Mouse (Mus musculus): Measurements from ENCODE around the gene Naa80.

The Naa80 gene

DNA sequence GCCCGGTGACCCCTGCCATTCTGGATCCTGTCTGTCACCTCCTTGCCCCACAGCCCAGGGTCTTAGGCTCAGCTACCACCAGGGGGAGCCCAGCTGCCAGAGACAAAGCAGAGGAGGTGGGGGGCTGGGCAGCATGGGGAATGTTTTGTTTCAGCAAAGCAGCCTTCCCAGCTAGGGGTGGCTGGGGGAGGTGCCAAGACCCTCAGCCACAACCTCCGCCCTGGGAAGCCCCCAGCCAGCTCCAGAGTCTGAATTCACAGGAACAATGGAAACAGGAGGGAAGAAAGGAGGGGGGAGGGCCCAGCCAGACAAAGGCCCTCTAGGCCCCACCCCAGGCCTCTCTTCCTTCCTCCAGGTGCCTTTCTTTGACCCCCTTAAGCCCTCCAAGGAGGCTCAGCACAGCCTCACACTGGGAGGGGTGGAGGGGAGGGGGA lies 48.2 kb downstream of the Naa80 start:
- peaks cover 23% of the 10 kb centered on the region for H3K36me3 ChIP-seq (ENCODE audit: insufficient read depth, low read length)
- TF ChIP-seq CTCF (conservative IDR thresholded peaks at IDR 0.05; ENCODE audit: low read length): peak; percentile 83
- no peak for TF ChIP-seq POU5F1 (IDR thresholded peaks at IDR 0.05; ENCODE audit: borderline replicate concordance, low read length)
- no peak for TF ChIP-seq NANOG (IDR thresholded peaks at IDR 0.05; ENCODE audit: borderline replicate concordance, low read length)
- peaks cover 6% of the 10 kb centered on the region for H3K27me3 ChIP-seq (ENCODE audit: insufficient read depth, low read length)
- H3K4me3 ChIP-seq (replicated peaks; ENCODE audit: low read length): peak overlapping the region; percentile 68
- peaks cover 89% of the 10 kb centered on the region for H3K4me1 ChIP-seq (replicated peaks; ENCODE audit: low read depth, low read length)
- H3K9me3 ChIP-seq (ENCODE audit: low read length): no peaks in the 10 kb centered on the region

DNA sequence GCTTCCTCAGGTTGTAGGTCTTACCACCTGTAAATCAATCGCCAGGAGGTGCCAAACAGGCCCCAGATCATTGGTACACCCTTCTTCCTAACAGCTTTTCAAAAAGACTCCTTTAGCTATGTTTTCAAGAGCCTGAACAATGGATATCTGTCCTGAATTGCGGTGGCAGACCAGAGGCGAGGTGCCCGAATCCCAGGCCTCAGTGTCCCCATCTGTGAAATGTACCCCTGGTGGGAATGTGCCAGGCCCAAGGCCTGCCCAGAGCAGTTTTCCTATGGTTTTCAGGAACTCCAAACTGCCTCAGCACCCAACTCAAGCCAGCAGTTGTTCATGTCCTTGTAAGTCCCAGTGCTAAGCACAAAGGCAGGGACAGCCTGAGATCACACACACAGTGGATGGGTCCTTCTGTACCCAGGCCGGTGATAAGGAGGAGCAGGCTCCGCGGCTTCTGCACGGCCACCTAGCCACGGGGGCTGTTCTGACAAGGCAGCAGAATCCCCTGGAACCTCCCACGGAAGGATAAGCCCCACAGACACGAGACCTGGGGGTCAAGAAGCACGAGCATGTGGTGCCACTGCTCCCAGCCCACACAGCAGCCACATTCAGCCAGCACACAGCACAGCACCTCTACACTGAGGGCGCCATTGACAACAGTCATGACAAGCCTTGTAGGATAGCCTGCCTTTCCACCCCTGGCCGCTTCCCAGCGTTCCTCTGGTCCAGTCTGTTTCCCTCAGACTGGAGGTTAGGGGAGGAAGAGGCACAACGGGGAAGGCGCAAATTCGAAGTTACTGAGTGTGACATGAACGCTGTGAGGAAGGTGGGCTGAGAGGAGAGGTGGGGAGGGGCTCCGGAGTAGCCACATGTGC lies 48.9 kb downstream of the Naa80 start:
- no peak for TF ChIP-seq POU5F1 (IDR thresholded peaks at IDR 0.05; ENCODE audit: borderline replicate concordance, low read length)
- no peak for TF ChIP-seq NANOG (IDR thresholded peaks at IDR 0.05; ENCODE audit: borderline replicate concordance, low read length)
- no peak for TF ChIP-seq CTCF (conservative IDR thresholded peaks at IDR 0.05; ENCODE audit: low read length)
- H3K4me1 ChIP-seq (replicated peaks; ENCODE audit: low read depth, low read length): peaks cover 92% of the 10 kb centered on the region
- H3K4me3 ChIP-seq (replicated peaks; ENCODE audit: low read length): peak overlapping the region; percentile 68
- peaks cover 13% of the 10 kb centered on the region for H3K27me3 ChIP-seq (ENCODE audit: insufficient read depth, low read length)
- no peaks in the 10 kb centered on the region for H3K9me3 ChIP-seq (ENCODE audit: low read length)
- peaks cover 25% of the 10 kb centered on the region for H3K36me3 ChIP-seq (ENCODE audit: insufficient read depth, low read length)

DNA sequence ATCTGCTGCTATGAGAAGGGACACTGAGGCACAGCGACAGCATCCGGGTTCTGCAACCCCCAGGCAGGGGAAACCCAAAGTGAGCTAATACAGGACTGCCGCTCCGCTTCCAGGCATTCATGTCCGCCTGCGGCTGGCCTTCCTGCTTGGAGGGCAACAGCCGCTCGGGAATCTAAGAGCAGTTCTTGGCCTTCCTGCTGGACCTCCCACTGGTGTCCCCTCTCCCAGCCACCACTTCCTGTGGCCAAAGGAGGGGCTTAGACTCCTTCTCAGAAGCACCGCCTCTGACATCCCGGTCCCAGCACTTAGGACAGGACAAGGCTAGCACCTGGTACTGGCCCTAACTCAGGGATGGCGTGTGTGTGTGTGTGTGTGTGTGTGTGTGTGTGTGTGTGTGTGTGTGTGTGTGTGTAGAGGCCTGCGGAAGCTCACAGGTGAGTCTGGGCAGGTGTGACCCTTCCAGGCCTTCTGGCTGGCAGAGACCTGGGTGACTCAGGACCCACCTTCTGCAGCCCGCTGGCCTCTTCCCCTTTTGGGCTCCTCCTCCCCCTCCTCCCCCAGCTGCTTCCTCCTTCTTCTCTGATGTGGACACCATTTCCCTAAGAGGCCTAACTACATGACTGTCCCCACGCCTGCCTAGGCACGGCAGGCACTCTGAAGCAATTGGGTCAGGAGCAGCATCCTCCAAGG lies 50.2 kb downstream of the Naa80 start:
- TF ChIP-seq NANOG (IDR thresholded peaks at IDR 0.05; ENCODE audit: borderline replicate concordance, low read length) (no peak), CTCF (conservative IDR thresholded peaks at IDR 0.05; ENCODE audit: low read length) (no peak), POU5F1 (IDR thresholded peaks at IDR 0.05; ENCODE audit: borderline replicate concordance, low read length) (no peak)
- H3K27me3 ChIP-seq (ENCODE audit: insufficient read depth, low read length): peaks cover 19% of the 10 kb centered on the region
- H3K36me3 ChIP-seq (ENCODE audit: insufficient read depth, low read length): peaks cover 21% of the 10 kb centered on the region
- H3K4me1 ChIP-seq (replicated peaks; ENCODE audit: low read depth, low read length): peaks cover 95% of the 10 kb centered on the region
- H3K9me3 ChIP-seq (ENCODE audit: low read length): no peaks in the 10 kb centered on the region
- peak overlapping the region; percentile 68 for H3K4me3 ChIP-seq (replicated peaks; ENCODE audit: low read length)

DNA sequence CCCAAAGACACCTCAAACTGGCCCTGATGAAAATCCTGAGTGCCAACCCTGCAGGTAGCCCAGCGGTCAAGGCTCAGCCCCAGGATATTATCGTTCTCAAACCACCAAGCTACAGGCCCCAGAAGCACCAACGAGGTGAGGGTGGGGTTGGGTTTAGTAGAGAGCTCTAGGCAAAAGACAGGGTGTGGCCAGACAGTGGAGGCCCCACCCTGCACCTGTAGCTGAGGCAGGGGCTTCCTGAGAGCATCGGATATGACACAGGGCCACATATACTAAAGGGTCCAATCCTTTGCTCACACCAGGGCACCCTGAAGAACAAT lies 50.7 kb downstream of the Naa80 start:
- Histone ChIP-seq H3K36me3 (ENCODE audit: insufficient read depth, low read length) (peaks cover 19% of the 10 kb centered on the region), H3K4me1 (replicated peaks; ENCODE audit: low read depth, low read length) (peaks cover 95% of the 10 kb centered on the region)
- TF ChIP-seq NANOG (IDR thresholded peaks at IDR 0.05; ENCODE audit: borderline replicate concordance, low read length) (no peak), CTCF (conservative IDR thresholded peaks at IDR 0.05; ENCODE audit: low read length) (no peak), POU5F1 (IDR thresholded peaks at IDR 0.05; ENCODE audit: borderline replicate concordance, low read length) (no peak)

DNA sequence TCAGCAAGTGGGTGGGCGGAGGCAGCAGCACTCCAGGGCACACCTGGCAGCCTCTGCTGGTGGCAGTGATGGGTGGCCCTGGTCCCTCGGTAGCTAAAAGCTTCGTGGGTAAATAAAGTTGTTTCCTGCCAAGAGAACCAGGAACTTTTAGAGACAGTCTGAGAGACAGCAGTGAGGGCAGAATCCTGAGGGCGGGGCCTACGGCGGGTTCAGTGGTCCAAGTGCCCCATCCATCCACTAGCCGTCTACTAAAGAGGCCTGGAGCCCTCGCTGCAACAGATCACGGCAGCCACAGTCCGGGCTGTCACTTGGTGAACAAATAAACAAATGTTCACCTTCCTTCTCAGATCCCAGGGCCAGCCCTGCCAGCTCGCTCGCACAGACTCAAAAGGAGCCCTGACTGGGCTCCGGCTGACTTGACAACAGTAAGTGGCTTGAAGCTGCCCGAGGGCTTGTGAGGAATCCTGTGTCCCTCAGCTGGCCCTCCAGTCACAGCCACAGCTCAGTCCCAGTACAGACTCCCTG lies 51.3 kb downstream of the Naa80 start:
- Histone ChIP-seq H3K4me1 (replicated peaks; ENCODE audit: low read depth, low read length) (peaks cover 93% of the 10 kb centered on the region), H3K36me3 (ENCODE audit: insufficient read depth, low read length) (peaks cover 19% of the 10 kb centered on the region), H3K27me3 (ENCODE audit: insufficient read depth, low read length) (peaks cover 24% of the 10 kb centered on the region), H3K9me3 (ENCODE audit: low read length) (no peaks in the 10 kb centered on the region), H3K4me3 (replicated peaks; ENCODE audit: low read length) (peak overlapping the region; percentile 68)
- TF ChIP-seq POU5F1 (IDR thresholded peaks at IDR 0.05; ENCODE audit: borderline replicate concordance, low read length) (no peak), NANOG (IDR thresholded peaks at IDR 0.05; ENCODE audit: borderline replicate concordance, low read length) (no peak), CTCF (conservative IDR thresholded peaks at IDR 0.05; ENCODE audit: low read length) (no peak)

More for the DNA sequence above, 50.7 kb downstream of the Naa80 start:
- Histone ChIP-seq H3K4me3 (replicated peaks; ENCODE audit: low read length) (peak overlapping the region; percentile 68), H3K27me3 (ENCODE audit: insufficient read depth, low read length) (peaks cover 22% of the 10 kb centered on the region), H3K9me3 (ENCODE audit: low read length) (no peaks in the 10 kb centered on the region)

DNA sequence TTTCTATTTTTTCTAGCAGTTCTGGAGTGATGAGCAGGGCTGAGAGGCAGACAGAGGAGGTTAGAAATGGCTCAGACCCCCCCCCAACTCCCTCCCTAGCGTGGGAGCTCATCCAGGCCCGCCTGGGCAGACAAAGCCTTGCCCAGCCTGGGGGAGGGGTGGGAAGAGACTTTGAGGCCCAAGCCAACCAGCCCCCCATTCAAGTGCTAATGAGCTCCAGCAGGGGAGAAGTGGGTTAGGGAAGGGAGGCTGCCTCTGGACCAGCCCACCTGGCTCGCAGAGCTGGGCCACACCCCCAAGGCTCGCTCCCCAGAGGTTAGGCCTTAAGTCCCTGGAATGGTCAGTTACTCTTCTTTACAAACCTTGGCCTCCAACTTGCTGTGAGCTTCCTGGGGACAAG lies 51.9 kb downstream of the Naa80 start:
- no peak for TF ChIP-seq CTCF (conservative IDR thresholded peaks at IDR 0.05; ENCODE audit: low read length)
- TF ChIP-seq POU5F1 (IDR thresholded peaks at IDR 0.05; ENCODE audit: borderline replicate concordance, low read length): peak; percentile 36; the same call in 1 of the 2 replicates
- Histone ChIP-seq H3K27me3 (ENCODE audit: insufficient read depth, low read length) (peaks cover 24% of the 10 kb centered on the region), H3K4me1 (replicated peaks; ENCODE audit: low read depth, low read length) (peaks cover 88% of the 10 kb centered on the region), H3K4me3 (replicated peaks; ENCODE audit: low read length) (peak overlapping the region; percentile 88), H3K36me3 (ENCODE audit: insufficient read depth, low read length) (peaks cover 19% of the 10 kb centered on the region), H3K9me3 (ENCODE audit: low read length) (no peaks in the 10 kb centered on the region)

DNA sequence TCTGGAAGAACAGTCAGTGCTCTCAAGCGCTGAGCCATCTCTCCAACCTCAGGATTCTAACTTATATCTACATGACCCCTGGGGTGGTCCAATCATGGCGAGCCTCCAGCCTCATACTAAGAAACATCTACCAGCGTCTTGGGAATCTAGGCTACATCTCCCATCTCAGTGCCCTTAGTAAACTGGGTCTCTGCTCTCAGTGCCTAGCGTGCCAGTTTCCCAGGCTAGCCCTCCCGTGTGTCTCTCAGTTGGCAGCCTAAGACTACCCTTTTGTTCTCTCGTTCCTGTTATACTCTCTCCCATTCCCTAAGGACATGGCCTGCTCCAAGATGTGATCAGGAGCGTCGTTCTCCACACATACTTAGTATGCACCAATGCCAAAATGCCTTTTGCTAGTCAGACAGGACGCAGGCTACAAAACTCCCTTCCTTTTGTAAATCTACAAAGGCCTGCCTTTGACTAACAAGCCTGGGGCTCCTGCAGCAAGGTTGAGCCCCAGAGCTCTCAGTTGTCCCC lies 52.7 kb downstream of the Naa80 start:
- peak overlapping the region; percentile 88 for H3K4me3 ChIP-seq (replicated peaks; ENCODE audit: low read length)
- H3K4me1 ChIP-seq (replicated peaks; ENCODE audit: low read depth, low read length): peaks cover 88% of the 10 kb centered on the region
- no peaks in the 10 kb centered on the region for H3K9me3 ChIP-seq (ENCODE audit: low read length)
- H3K36me3 ChIP-seq (ENCODE audit: insufficient read depth, low read length): peaks cover 19% of the 10 kb centered on the region
- no peak for TF ChIP-seq POU5F1 (IDR thresholded peaks at IDR 0.05; ENCODE audit: borderline replicate concordance, low read length)
- TF ChIP-seq NANOG (IDR thresholded peaks at IDR 0.05; ENCODE audit: borderline replicate concordance, low read length): no peak
- no peak for TF ChIP-seq CTCF (conservative IDR thresholded peaks at IDR 0.05; ENCODE audit: low read length)
- peaks cover 24% of the 10 kb centered on the region for H3K27me3 ChIP-seq (ENCODE audit: insufficient read depth, low read length)

DNA sequence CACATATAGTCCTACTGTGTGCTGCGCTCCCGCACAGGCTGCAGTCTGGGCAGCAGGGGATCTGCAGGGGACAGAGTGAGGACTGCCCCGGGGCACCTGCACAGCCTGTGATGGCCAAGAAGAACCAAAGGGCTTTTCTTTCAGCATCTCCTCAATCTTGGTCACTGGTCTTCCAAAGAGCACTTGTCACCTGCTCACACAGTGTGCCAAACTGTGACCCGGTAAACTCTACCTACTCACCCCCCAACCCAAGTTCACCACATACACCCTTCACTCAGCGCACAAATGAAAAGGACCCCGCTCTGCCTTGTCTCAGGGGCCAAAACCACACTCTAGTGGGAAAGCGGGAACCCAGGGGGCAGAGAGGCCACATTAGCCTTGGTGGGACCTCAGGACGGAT lies 53.2 kb downstream of the Naa80 start:
- Histone ChIP-seq H3K4me3 (replicated peaks; ENCODE audit: low read length) (peak overlapping the region; percentile 88), H3K27me3 (ENCODE audit: insufficient read depth, low read length) (peaks cover 24% of the 10 kb centered on the region), H3K36me3 (ENCODE audit: insufficient read depth, low read length) (peaks cover 19% of the 10 kb centered on the region), H3K4me1 (replicated peaks; ENCODE audit: low read depth, low read length) (peaks cover 88% of the 10 kb centered on the region), H3K9me3 (ENCODE audit: low read length) (no peaks in the 10 kb centered on the region)
- TF ChIP-seq NANOG (IDR thresholded peaks at IDR 0.05; ENCODE audit: borderline replicate concordance, low read length): no peak
- no peak for TF ChIP-seq CTCF (conservative IDR thresholded peaks at IDR 0.05; ENCODE audit: low read length)
- TF ChIP-seq POU5F1 (IDR thresholded peaks at IDR 0.05; ENCODE audit: borderline replicate concordance, low read length): no peak
